Mouse (Mus musculus) ES-E14 (cell line): Measurements from ENCODE around the gene Ccdc57.

Experiments
- CHD2 ChIP-seq: IDR thresholded peaks from 2 replicates; pipeline ENCODE4 v1.6.1; 2014; ENCODE audit warnings: mild to moderate bottlenecking, low read depth, low read length, inconsistent platforms
- HCFC1 ChIP-seq: IDR thresholded peaks from 2 replicates; pipeline ENCODE4 v1.6.1; 2012; ENCODE audit warnings: low read length, inconsistent platforms, borderline replicate concordance; ENCODE audit not compliant: insufficient read depth
- ZC3H11A ChIP-seq: IDR thresholded peaks from 2 replicates; pipeline ENCODE4 v1.6.1; 2012; ENCODE audit warnings: low read depth, mild to moderate bottlenecking, inconsistent platforms, low read length, borderline replicate concordance
- ZNF384 ChIP-seq: IDR thresholded peaks from 2 replicates; pipeline ENCODE4 v1.6.1; 2012; ENCODE audit warnings: low read depth, low read length, inconsistent platforms

GRCm38 (mm10) chr11:120945926-120946325 lies 13.3 kb upstream of the Ccdc57 start:
- TF ChIP-seq ZNF384 (no peak), ZC3H11A (no peak), HCFC1 (no peak), CHD2 (no peak)
